Mouse (Mus musculus) embryonic facial prominence, embryonic 12.5 days (tissue): ENCODE results near the gene Camsap2. TPM values are rescaled to one million over a fixed set of nuclear protein-coding genes. Genes with fewer than 3 reads are reported as not detected.

Source experiments
- ATAC-seq: fragments of 200-750 bp; cut with Nextera tagmentation; 2 replicates; pipeline ENCODE4 v1.8.0; 2017; ENCODE audit not compliant: insufficient number of reproducible peaks, insufficient read depth, low FRiP score, low TSS enrichment
- H3K27ac ChIP-seq: fragments of 300-500 bp; sonication (generic); 2 replicates; pipeline ENCODE4 v1.5.1; 2016; ENCODE audit warnings: mild to moderate bottlenecking
- H3K27me3 ChIP-seq: fragments of 300-500 bp; sonication (generic); 2 replicates; pipeline ENCODE4 v1.6.1; 2016; ENCODE audit warnings: mild to moderate bottlenecking, moderate library complexity
- H3K36me3 ChIP-seq: fragments of 300-500 bp; sonication (generic); 2 replicates; pipeline ENCODE4 v1.6.1; 2016; ENCODE audit warnings: mild to moderate bottlenecking
- H3K4me1 ChIP-seq: fragments of 300-500 bp; sonication (generic); 2 replicates; pipeline ENCODE4 v1.6.1; 2016
- H3K4me2 ChIP-seq: fragments of 300-500 bp; sonication (generic); replicated peaks from 2 replicates; pipeline ENCODE4 v1.6.1; 2016; ENCODE audit warnings: mild to moderate bottlenecking, moderate library complexity
- H3K4me3 ChIP-seq: fragments of 300-500 bp; sonication (generic); 2 replicates; pipeline ENCODE4 v1.5.1; 2016; ENCODE audit warnings: mild to moderate bottlenecking
- H3K9ac ChIP-seq: fragments of 300-500 bp; sonication (generic); 2 replicates; pipeline ENCODE4 v1.6.1; 2016; ENCODE audit warnings: mild to moderate bottlenecking, moderate library complexity
- H3K9me3 ChIP-seq: fragments of 300-500 bp; sonication (generic); 2 replicates; pipeline ENCODE4 v1.6.1; 2016; ENCODE audit warnings: mild to moderate bottlenecking, moderate library complexity
- WGBS: fragments of 180-500 bp; shearing (Covaris S2); methylation state at CpG from one replicate; pipeline ENCODE4 v1.1.7; 2016; 5-methylcytosine and 5-hydroxymethylcytosine counted together
- polyA plus RNA-seq: library from polyadenylated mRNA; unstranded; fragments of >200 nt; fragmentation: Nextera tagmentation; extraction: Ambion mirVana; gene quantifications from 2 replicates; pipeline ENCODE4 v1.2.1, GENCODE M21; 2016

Gene Camsap2
- polyA plus RNA-seq, 1 experiment from 2014 or later, result 17.1 TPM

DNA sequence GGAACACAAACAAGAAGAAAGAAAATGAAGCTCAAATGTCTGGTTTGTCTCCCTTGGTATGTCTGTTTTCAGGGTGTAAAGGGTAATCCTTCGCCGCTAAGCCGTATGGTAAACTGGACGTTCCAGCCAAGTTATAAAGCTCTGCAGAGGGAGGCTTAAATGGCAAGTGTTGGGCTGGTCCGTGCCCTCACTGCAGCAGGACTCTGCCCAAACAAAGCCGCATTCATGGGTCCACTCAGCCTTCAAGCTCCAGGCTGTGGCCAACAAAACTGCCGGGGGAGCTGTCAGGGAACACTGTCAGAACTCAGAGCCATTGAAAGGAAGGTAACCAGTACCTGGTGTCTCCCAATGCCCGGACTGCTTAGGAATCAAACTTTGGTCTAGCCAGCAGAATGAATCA is 16.7 kb upstream of the Camsap2 start:
- no peak overlapping the region for H3K4me2 ChIP-seq
- H3K27ac ChIP-seq, result 0 out of 2 replicates have a peak overlapping the region, but pooled peaks have one; percentile 26
- no peaks in the 10 kb centered on the region for H3K27me3 ChIP-seq
- no peaks in the 10 kb centered on the region for H3K36me3 ChIP-seq
- peaks cover 7% of the 10 kb centered on the region; the same call in 1 of the 2 replicates for H3K4me1 ChIP-seq
- H3K9me3 ChIP-seq, result no peaks in the 10 kb centered on the region
- 22% methylated on average over 8 of the region's 8 CpGs for WGBS
- H3K4me3 ChIP-seq, result no peak overlapping the region
- H3K9ac ChIP-seq, result no peak overlapping the region
- ATAC-seq, result no peak

DNA sequence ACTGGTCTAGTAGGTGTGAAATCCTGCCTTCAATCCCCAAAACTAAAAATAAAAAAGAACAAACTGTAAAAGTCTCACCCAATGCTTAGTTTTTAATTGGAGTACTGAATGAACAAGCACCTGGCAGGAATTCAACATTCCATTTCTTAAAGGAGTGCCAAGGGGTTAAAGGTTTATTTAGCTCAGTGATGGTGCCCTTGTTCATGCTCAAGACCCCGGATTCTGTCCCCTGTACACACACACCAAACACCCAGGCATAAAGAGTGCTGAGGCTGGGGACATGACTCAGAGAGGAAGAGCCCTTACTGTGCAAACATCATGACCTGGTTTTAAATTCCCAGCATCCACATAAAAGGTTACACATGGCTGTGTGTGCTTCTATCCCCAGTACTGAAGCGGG is 15.5 kb upstream of the Camsap2 start:
- no peak overlapping the region for H3K27ac ChIP-seq
- WGBS, result 80% methylated on average over 2 of the region's 2 CpGs
- no peak for ATAC-seq
- no peaks in the 10 kb centered on the region for H3K36me3 ChIP-seq
- peaks cover 7% of the 10 kb centered on the region; the same call in 1 of the 2 replicates for H3K4me1 ChIP-seq
- no peaks in the 10 kb centered on the region for H3K27me3 ChIP-seq
- no peaks in the 10 kb centered on the region for H3K9me3 ChIP-seq
- no peak overlapping the region for H3K4me2 ChIP-seq
- H3K4me3 ChIP-seq, result no peak overlapping the region
- no peak overlapping the region for H3K9ac ChIP-seq

DNA sequence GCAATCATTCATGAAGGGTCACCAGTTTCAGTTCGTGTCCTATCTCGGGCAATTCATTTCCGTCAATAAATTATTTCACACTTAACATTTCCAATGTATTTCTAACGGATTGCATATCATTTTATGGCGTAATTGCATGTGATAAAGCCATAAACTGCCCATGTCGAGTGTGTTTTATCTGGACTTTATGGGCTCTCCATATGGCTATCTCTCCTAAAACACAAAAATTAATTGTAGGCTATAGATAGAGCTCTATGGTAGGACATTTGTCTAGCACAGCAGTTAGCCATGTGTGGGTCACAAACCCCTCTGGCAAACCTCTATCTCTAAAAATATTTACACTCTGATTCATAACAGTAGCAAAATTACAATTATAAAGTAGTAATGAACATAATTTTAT is 15.0 kb upstream of the Camsap2 start:
- Histone ChIP-seq H3K27me3 (no peaks in the 10 kb centered on the region), H3K4me3 (no peak overlapping the region), H3K4me1 (peaks cover 7% of the 10 kb centered on the region; the same call in 1 of the 2 replicates), H3K27ac (no peak overlapping the region), H3K36me3 (no peaks in the 10 kb centered on the region), H3K4me2 (no peak overlapping the region), H3K9ac (no peak overlapping the region), H3K9me3 (no peaks in the 10 kb centered on the region)
- 81% methylated on average over 6 of the region's 6 CpGs for WGBS
- ATAC-seq, result no peak

DNA sequence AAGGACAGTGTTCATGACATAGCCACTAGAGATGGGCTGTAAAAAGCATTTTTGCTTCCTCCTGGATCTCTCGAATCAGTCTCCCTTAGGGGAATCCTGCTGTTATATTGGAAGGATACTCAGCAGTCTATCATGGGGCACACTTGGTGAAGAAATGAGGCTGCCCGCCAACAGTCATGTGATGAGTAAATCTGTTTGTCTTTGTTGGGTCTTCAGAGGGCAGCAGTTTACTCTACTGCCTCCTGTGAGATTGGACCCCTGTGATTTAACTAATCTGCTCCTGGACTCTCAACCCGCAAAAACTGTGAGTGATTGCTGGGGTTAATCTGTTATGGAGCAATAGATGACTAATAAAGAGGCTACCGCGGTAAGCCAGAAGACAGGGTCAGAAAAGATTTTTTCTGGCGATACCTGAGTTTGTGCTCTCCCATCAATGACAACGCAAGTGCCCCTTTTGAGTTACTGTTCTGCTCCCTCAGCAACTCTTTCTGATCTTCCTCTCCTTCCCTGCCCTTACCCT is 13.0 kb upstream of the Camsap2 start:
- no peak for ATAC-seq
- H3K9me3 ChIP-seq, result no peaks in the 10 kb centered on the region
- no peak overlapping the region for H3K4me2 ChIP-seq
- no peaks in the 10 kb centered on the region for H3K36me3 ChIP-seq
- WGBS, result 79% methylated on average over 7 of the region's 7 CpGs
- no peak overlapping the region for H3K4me3 ChIP-seq
- H3K9ac ChIP-seq, result no peak overlapping the region
- no peak overlapping the region for H3K27ac ChIP-seq
- no peaks in the 10 kb centered on the region for H3K27me3 ChIP-seq
- H3K4me1 ChIP-seq, result peaks cover 6% of the 10 kb centered on the region; the same call in 1 of the 2 replicates

DNA sequence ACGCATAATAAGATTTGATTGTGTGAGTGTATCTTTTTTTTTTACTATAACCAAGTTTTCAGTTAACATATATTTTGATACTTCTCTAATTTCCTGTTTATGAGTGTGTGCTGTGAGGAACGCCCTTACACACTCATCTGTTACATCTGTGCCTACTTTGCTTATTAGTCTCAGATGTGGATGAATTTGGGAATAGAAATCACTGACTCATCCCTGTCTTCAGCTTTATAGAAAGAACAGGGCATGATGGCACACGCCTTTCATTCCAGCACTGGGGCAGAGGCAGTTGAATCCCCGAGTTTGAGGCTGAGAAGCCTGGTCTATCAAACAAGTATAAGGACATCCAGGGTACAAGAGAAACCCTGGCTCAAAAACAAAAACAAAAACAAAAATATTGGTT is 9.7 kb upstream of the Camsap2 start:
- Histone ChIP-seq H3K27ac (no peak overlapping the region), H3K4me3 (no peak overlapping the region), H3K9me3 (no peaks in the 10 kb centered on the region), H3K9ac (no peak overlapping the region), H3K36me3 (no peaks in the 10 kb centered on the region), H3K27me3 (no peaks in the 10 kb centered on the region), H3K4me2 (no peak overlapping the region), H3K4me1 (no peaks in the 10 kb centered on the region)
- ATAC-seq, result no peak
- WGBS, result 66% methylated on average over 4 of the region's 4 CpGs

DNA sequence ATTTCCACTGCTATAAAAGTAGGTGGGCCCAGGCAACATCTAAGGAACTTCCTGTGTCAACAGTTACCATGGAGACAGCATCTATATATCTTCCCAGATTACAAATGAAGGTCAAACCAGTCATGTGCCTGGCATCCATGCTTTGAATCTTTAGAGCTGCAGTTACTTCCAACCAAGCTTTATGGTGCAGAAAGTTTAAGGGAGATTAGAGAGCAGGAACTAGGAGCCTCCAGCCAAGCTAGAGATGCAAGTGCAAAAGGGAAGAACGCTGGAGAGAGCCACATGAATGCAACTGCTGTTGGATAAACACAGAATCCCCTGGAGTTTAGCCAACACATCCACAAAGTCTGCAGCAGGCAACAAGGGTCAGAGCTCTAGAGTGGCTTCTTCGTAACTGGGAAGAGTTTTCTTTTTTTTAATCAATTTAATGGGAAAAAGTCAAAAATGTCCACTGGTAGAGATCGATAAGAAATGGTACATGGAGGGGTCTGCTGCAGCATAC is 4.8 kb upstream of the Camsap2 start:
- no peak overlapping the region for H3K27ac ChIP-seq
- H3K36me3 ChIP-seq, result no peaks in the 10 kb centered on the region
- H3K9ac ChIP-seq, result no peak overlapping the region
- H3K4me2 ChIP-seq, result no peak overlapping the region
- ATAC-seq, result no peak
- H3K4me1 ChIP-seq, result peaks cover 5% of the 10 kb centered on the region
- H3K4me3 ChIP-seq, result no peak overlapping the region
- H3K9me3 ChIP-seq, result no peaks in the 10 kb centered on the region
- H3K27me3 ChIP-seq, result no peaks in the 10 kb centered on the region
- 72% methylated on average over 3 of the region's 3 CpGs for WGBS

DNA sequence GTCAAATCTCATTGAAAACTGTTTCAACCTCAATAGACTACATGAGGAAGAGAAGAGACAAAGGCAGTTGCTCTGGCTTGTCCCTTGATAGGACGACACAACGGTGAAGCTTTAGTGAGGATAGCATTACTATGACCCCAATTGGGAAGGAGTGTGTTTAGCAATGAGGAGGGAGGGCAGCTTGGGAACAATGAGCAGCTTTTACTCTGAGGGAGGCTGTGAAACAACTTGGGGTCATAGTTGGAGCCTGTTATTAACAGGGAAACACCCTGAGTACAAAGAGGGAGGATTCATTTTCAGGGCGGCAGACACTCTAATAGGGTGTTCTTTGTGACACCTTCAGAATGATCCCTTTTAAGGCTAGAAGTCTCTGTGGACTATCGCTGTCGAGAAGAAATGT is 2.2 kb upstream of the Camsap2 start:
- Histone ChIP-seq H3K4me3 (no peak overlapping the region), H3K9ac (no peak overlapping the region), H3K27ac (no peak overlapping the region), H3K4me2 (no peak overlapping the region), H3K36me3 (no peaks in the 10 kb centered on the region), H3K4me1 (peaks cover 12% of the 10 kb centered on the region), H3K9me3 (no peaks in the 10 kb centered on the region), H3K27me3 (no peaks in the 10 kb centered on the region)
- 44% methylated on average over 5 of the region's 5 CpGs for WGBS
- no peak for ATAC-seq

DNA sequence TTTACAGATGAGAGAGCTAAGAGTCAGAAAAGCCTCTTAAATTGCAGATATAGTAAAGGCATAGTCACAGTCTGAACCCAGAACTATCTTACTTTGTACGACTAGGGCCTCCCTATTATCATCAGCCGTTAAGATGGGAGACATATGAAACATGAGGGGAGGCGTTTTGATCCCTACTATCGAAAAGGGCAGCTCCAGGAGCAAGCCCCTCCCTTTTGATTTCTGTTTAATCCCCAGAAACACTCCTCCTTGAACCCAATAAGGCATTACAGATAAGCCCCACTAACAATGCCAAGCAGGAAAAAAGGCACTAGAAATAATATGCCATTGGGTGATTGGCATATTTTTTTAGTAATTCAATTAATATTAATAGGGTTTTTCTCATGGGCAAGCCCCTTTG is 1.2 kb upstream of the Camsap2 start:
- 33% methylated on average over 4 of the region's 4 CpGs for WGBS
- H3K27ac ChIP-seq, result no peak overlapping the region
- no peaks in the 10 kb centered on the region for H3K27me3 ChIP-seq
- H3K9me3 ChIP-seq, result no peaks in the 10 kb centered on the region
- no peak overlapping the region for H3K4me3 ChIP-seq
- no peak overlapping the region for H3K9ac ChIP-seq
- no peaks in the 10 kb centered on the region for H3K36me3 ChIP-seq
- no peak overlapping the region for H3K4me2 ChIP-seq
- no peak for ATAC-seq
- H3K4me1 ChIP-seq, result peaks cover 14% of the 10 kb centered on the region

DNA sequence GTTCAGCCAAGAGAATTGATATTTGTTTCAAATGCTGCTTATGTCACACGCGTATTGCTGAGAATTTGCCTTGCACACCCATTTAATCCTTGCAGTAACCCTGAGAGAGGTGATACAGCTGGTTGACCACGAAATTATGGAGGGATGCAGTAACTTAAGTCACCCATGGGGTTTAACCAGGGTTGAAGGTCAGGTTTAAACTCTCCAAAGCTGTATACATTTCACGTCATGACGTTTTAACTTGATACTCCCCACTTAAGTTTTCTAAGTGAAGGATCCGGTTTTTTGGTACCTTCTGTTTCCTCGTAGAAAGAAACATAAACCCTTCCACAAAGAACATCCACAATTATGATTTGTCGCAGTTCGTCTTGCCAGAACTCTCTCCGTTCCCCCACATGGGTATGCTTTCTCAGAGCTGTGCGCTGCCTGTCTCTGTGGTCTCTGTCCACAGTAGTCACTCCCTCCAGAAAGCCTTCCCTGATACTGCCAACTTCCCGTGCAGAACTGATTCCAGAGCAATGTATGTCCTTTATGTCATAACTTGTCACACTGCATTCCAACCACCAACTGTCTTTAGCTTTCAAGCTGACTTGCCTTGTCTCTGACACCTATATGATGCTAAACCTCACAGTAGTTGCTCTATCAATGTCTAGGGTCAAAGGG is 600 bp upstream of the Camsap2 start:
- H3K4me1 ChIP-seq, result peaks cover 15% of the 10 kb centered on the region
- peak; percentile 31 for ATAC-seq
- 2% methylated on average over 12 of the region's 12 CpGs for WGBS
- H3K4me2 ChIP-seq, result peak overlapping the region; percentile 74
- no peaks in the 10 kb centered on the region for H3K27me3 ChIP-seq
- peak overlapping the region; percentile 93 for H3K9ac ChIP-seq
- peak overlapping the region; percentile 97 for H3K27ac ChIP-seq
- H3K9me3 ChIP-seq, result no peaks in the 10 kb centered on the region
- H3K4me3 ChIP-seq, result peak overlapping the region; percentile 94
- H3K36me3 ChIP-seq, result no peaks in the 10 kb centered on the region

DNA sequence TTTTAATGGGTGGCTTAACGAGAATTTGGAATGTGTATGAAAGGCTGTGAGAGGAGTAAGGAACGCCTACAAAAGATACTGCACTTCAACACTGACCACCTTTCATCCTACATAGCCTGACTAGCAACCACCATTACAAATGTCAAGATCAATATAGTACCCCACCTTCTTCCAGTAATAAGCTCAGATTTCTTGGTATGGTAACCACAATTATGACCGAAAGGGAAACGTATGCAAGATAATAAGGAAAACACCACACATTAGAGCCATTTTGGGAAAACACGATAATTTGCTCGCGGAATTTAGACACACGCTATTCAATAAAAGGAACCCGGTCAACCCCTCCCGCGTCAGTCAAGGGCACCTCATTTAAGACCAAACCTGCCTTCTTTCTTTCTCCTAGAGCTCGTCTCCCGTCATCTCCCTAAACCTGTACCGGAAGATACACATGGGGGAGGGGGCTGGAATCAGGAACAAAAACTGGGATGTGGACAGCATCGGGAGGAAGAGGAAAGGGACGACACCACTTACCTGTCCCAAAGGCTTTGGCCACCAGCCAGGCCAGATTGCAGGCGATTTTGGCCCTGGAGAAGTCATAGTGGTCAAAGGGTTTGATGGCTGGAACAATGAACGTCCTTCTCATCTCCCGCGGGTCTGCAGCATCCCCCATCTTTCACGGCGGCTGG is 993 bp downstream of the Camsap2 start:
- H3K9ac ChIP-seq, result peak overlapping the region; percentile 93
- H3K4me3 ChIP-seq, result peak overlapping the region; percentile 94
- no peaks in the 10 kb centered on the region for H3K27me3 ChIP-seq
- H3K27ac ChIP-seq, result peak overlapping the region; percentile 97
- WGBS, result under 1% methylated on average over 22 of the region's 22 CpGs
- H3K4me2 ChIP-seq, result peak overlapping the region; percentile 74
- peaks cover 6% of the 10 kb centered on the region; the same call in 1 of the 2 replicates for H3K36me3 ChIP-seq
- no peak for ATAC-seq
- H3K4me1 ChIP-seq, result peaks cover 19% of the 10 kb centered on the region
- no peaks in the 10 kb centered on the region for H3K9me3 ChIP-seq

DNA sequence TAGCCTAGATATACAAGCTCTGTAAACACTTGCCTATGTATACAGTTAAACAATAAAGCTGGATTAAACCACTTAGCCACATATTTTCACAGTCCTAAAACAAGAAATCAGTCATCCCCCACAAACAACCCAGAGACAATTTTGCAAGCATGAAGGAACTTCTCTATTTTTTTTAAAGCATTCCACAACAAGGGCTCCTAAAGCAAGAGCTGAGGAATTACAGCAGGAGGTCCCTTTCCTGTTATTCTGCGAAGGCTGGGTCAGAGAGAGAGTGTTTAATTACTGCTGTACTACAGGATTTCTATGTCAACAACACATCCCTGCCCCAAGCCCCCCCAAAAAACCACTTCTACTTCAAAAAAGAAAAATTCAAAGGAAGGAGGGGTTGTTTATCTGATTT is 1.6 kb downstream of the Camsap2 start:
- peak overlapping the region; percentile 94 for H3K4me3 ChIP-seq
- peaks cover 7% of the 10 kb centered on the region; the same call in 1 of the 2 replicates for H3K36me3 ChIP-seq
- WGBS, result 3% methylated on average over 1 of the region's 1 CpGs
- no peaks in the 10 kb centered on the region for H3K9me3 ChIP-seq
- peak overlapping the region; percentile 93; the same call in 1 of the 2 replicates for H3K9ac ChIP-seq
- H3K27me3 ChIP-seq, result no peaks in the 10 kb centered on the region
- H3K4me2 ChIP-seq, result peak overlapping the region; percentile 74
- no peak overlapping the region for H3K27ac ChIP-seq
- no peak for ATAC-seq
- H3K4me1 ChIP-seq, result peaks cover 19% of the 10 kb centered on the region

DNA sequence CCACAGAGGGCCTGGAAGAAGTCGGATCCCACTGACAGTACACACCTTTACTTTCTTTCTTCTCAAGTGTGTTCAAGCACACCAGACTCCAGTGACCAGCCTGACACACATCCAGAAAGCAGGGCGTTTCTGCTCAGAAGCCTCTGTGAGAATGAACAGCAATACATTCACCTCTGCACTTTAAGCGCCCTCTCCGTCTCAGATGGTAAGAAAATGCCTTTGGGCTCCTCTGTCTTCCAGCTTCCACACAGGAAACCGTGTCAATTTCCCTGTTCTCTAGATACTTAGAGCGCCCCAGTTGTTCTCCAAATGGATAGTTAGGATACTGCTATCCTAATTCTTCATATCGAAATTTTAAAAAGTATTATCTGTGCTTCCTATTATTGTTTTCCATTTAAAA is 2.2 kb downstream of the Camsap2 start:
- H3K27ac ChIP-seq, result no peak overlapping the region
- peak overlapping the region; percentile 74 for H3K4me2 ChIP-seq
- H3K4me1 ChIP-seq, result peaks cover 19% of the 10 kb centered on the region
- peaks cover 7% of the 10 kb centered on the region; the same call in 1 of the 2 replicates for H3K36me3 ChIP-seq
- ATAC-seq, result no peak
- 14% methylated on average over 7 of the region's 7 CpGs for WGBS
- no peaks in the 10 kb centered on the region for H3K27me3 ChIP-seq
- peak overlapping the region; percentile 36; the same call in 1 of the 2 replicates for H3K9ac ChIP-seq
- H3K4me3 ChIP-seq, result peak overlapping the region; percentile 94
- no peaks in the 10 kb centered on the region for H3K9me3 ChIP-seq
